8 mouse cellular contexts compared by ENCODE assay signal in the genomic region with DNA sequence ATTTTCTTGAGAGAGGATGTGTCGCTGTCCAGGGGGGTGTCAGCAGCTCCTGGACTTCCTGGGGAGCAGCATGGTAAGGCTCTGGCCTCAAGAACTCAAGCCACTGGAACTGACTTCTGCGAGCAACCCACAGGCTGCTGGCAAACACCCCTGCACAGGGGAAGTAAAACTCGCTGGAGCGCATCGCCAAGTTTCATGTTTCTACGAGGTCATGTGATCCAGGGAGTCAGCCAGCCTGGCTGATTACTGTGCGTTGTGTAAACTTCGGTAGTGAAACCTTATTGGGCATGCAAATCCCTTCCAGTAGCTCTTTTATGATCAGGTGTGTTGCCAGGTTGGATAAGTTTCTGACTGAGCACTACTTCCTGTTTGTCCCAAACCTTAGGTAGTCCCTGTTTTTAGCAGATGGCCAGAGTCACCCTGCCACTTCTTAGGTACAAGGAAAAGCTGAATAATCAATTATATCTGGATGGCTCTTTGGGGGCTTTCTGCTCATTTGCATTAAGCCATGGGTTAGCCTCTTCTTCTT. TPM values are rescaled to one million over a fixed set of nuclear protein-coding genes. Genes with fewer than 3 reads are reported as not detected.
A peak's percentile ranks its signal among the peaks of the same experiment; 100 is the strongest.
DNase-seq lines count a peak whose midpoint lies in the region; ATAC-seq and TF ChIP-seq lines count a peak whose summit lies in the region.

A gene (minus strand): TSS at position 479 of the 529 bp plus-strand sequence.

- DNase-seq in urinary bladder, adult 18-20 months (ENCODE audit: low spot score in 2 of 2) = peak; percentile 41 to 46
- DNase-seq in urinary bladder, postnatal 10 days (ENCODE audit: low spot score) = no peak
- DNase-seq in frontal cortex, adult 2 months (ENCODE audit: extremely low spot score in 1 of 2, low spot score in 1 of 2) = peak; percentile 52 to 70
- peak; percentile 94 for DNase-seq in kidney, adult 2 months
- DNase-seq in naive thymus-derived CD4-positive, alpha-beta T cell, adult 2 months (ENCODE audit: low read depth) = peak; percentile 8
- peak; percentile 48 to 79 for DNase-seq in urinary bladder, postnatal 36 days (ENCODE audit: low spot score in 2 of 2)
- no peak for DNase-seq in cerebellum, adult 2 months

- H3K9me3 ChIP-seq in limb, embryonic 13.5 days = no peaks in the 10 kb centered on the region

- ATAC-seq in limb, embryonic 13.5 days (ENCODE audit: low FRiP score, low read depth) = 0 out of 2 replicates have a peak, but pooled peaks have one; percentile 72

- peak within 1 kb of the TSS; percentile 41 for H3K4me3 ChIP-seq in kidney, adult 2 months (ENCODE audit: insufficient read depth, low read depth, low read length)
- no peak within 1 kb of the TSS for H3K4me3 ChIP-seq in limb, embryonic 13.5 days
- H3K4me3 ChIP-seq in cerebellum, adult 2 months (replicated peaks; ENCODE audit: insufficient read depth, low read depth, low read length) = no peak within 1 kb of the TSS

- peaks cover 15% of the 10 kb centered on the region; the same call in 1 of the 2 replicates for H3K4me1 ChIP-seq in kidney, adult 2 months (ENCODE audit: control insufficient read depth, insufficient read depth, low read length)
- peaks cover 35% of the 10 kb centered on the region for H3K4me1 ChIP-seq in limb, embryonic 13.5 days
- no peaks in the 10 kb centered on the region; the same call in 1 of the 2 replicates for H3K4me1 ChIP-seq in cerebellum, adult 2 months (ENCODE audit: control insufficient read depth, insufficient read depth, low read length)

- no peak for TF ChIP-seq CTCF in kidney, adult 2 months (conservative IDR thresholded peaks at IDR 0.05; ENCODE audit: insufficient read depth, insufficient read length, low read depth, low read length)
- no peak for TF ChIP-seq CTCF in cerebellum, adult 2 months (IDR thresholded peaks at IDR 0.05; ENCODE audit: borderline replicate concordance, insufficient read depth, low read depth, low read length)

- H3K27me3 ChIP-seq in kidney, adult 2 months (replicated peaks; ENCODE audit: control insufficient read depth, insufficient read depth, low read length) = no peaks in the 10 kb centered on the region
- H3K27me3 ChIP-seq in limb, embryonic 13.5 days = no peaks in the 10 kb centered on the region; the same call in 1 of the 2 replicates
- no peaks in the 10 kb centered on the region; the same call in 1 of the 2 replicates for H3K27me3 ChIP-seq in cerebellum, adult 2 months (ENCODE audit: control insufficient read depth, insufficient read depth, low read length)

- TF ChIP-seq POLR2A in kidney, adult 2 months (IDR thresholded peaks at IDR 0.05; ENCODE audit: low read depth, low read length) = peak; percentile 34
- TF ChIP-seq POLR2A in cerebellum, adult 2 months (IDR thresholded peaks at IDR 0.05; ENCODE audit: borderline replicate concordance, insufficient read depth, low read length) = no peak

- peak within 1 kb of the TSS; percentile 90 for H3K27ac ChIP-seq in kidney, adult 2 months (ENCODE audit: insufficient read depth, low read depth, low read length)
- H3K27ac ChIP-seq in limb, embryonic 13.5 days = no peak within 1 kb of the TSS
- no peak within 1 kb of the TSS for H3K27ac ChIP-seq in cerebellum, adult 2 months (ENCODE audit: insufficient read depth, low read length)

- H3K4me2 ChIP-seq in limb, embryonic 13.5 days (replicated peaks) = peak within 1 kb of the TSS; percentile 21; the same call in 1 of the 2 replicates

- no peaks in the 10 kb centered on the region for H3K36me3 ChIP-seq in kidney, adult 2 months (ENCODE audit: control insufficient read depth, insufficient read depth, low read length)
- no peaks in the 10 kb centered on the region for H3K36me3 ChIP-seq in limb, embryonic 13.5 days

- H3K9ac ChIP-seq in limb, embryonic 13.5 days = no peak within 1 kb of the TSS

- WGBS in kidney, adult 2 months = 9% methylated on average over 8 of the region's 8 CpGs
- 25% methylated on average over 8 of the region's 8 CpGs for WGBS in limb, embryonic 13.5 days
- WGBS in cerebellum, adult 2 months = 17% methylated on average over 8 of the region's 8 CpGs

RNA-seq across cellular contexts. Expression of the gene that starts here (rescaled TPM):
- 6.9 and 7.2 TPM in 2 replicates for polyA plus RNA-seq in frontal cortex, adult 2 months (2012; rRNA removed)
- 13.1 and 16.5 TPM in 2 replicates for polyA plus RNA-seq in kidney, adult 2 months (2012; rRNA removed)
- 0.51 and 0.66 TPM in 2 replicates for polyA plus RNA-seq in limb, embryonic 13.5 days (2015; fragmentation: Nextera tagmentation; extraction: Ambion mirVana)
- polyA plus RNA-seq in cerebellum, adult 2 months (2012; rRNA removed) = 0.92 and 1.1 TPM in 2 replicates

Comparison
In these comparisons a context has a peak if more than half of its experiments do, and no peak if none do; other contexts are left out.
1. DNase-seq: peak in urinary bladder, adult 18-20 months (2 of 2), frontal cortex, adult 2 months (2 of 2), kidney, adult 2 months (single experiment), naive thymus-derived CD4-positive, alpha-beta T cell, adult 2 months (single experiment) and urinary bladder, postnatal 36 days (2 of 2); none in urinary bladder, postnatal 10 days (single experiment) and cerebellum, adult 2 months (0 of 2).
2. Peak in ATAC-seq and H3K4me2 ChIP-seq in limb, embryonic 13.5 days; RNA of the gene not detected or under 1 TPM.